Mouse (Mus musculus) olfactory bulb, adult 2 months (tissue): Measurements from ENCODE around the gene Mrpl42.

Experiments
- CTCF ChIP-seq: fragments of 200-500 bp; IDR thresholded peaks from 2 replicates; pipeline ENCODE4 v1.5.1; 2012; ENCODE audit warnings: low read depth, mild to moderate bottlenecking, low read length, moderate library complexity; ENCODE audit not compliant: insufficient read depth
- POLR2A ChIP-seq: fragments of 200-500 bp; IDR thresholded peaks from 2 replicates; pipeline ENCODE4 v1.6.1; 2012; ENCODE audit warnings: mild to moderate bottlenecking, low read depth, low read length, moderate library complexity; ENCODE audit not compliant: insufficient read depth

DNA sequence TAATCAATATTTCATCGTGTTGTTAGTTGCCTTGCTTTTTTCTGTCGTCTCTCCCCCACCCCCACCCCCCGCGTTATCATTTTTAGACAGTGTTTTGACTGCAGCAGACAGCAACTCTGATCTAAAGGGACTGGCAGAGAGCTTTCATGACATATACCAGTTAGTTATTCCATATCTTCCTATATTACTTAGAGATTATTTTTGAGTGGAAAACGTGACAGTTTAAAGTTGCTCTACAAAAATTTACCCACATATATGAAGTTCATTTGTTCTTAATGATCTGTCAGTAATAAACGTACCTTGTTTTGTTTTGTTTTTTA, 34.4 kb upstream of the Mrpl42 start:
- TF ChIP-seq CTCF (no peak), POLR2A (no peak)
